Mouse (Mus musculus): ENCODE data around the gene Oxnad1. TPM values are rescaled to one million over a fixed set of nuclear protein-coding genes. Genes with fewer than 3 reads are reported as not detected.

Oxnad1 gene
- polyA plus RNA-seq (2014; fragmentation: Illumina TruSeq; extraction: RNeasy Lipid Tissue Mini Kit (QIAGEN cat#74804); ENCODE audit: insufficient read depth, low read depth, low replicate concordance) = 7.7 TPM

DNA sequence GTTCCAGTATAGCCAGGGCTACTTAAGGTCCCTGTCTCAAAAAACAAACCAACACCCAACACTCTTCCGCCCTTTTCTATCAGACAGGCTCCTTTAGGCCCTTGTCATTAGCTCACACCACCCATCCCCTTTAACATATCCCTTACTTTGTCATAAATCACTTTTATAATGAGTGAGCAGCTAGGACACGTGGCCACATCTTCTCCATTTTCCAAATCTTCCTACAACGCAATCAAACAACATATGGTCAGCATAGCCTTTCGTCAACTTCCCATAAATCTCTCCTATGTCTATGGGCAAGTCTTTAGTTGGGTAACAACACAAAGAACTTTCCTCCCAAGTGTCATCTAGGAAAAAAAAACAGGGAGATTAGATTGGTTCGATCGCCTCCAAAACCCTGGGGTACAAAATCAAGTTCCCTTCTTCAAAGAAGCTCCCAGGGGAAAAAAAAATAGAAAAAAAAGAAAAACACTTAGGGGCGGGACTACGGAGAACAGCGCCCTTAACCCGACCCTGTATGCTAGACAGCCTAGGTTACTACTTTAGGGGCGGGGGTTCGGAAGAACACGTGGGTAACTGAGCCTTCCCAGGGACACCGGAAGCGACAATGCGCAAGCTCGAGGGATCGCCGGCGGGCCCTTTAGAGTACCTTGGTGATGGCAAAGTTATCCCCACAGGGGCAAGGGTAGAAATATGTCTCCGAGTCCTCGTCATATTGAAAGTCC, at the start of gene Oxnad1:
Gene Oxnad1, plus strand, starts transcription at position 614 of the 725 bp plus-strand sequence.

DNA sequence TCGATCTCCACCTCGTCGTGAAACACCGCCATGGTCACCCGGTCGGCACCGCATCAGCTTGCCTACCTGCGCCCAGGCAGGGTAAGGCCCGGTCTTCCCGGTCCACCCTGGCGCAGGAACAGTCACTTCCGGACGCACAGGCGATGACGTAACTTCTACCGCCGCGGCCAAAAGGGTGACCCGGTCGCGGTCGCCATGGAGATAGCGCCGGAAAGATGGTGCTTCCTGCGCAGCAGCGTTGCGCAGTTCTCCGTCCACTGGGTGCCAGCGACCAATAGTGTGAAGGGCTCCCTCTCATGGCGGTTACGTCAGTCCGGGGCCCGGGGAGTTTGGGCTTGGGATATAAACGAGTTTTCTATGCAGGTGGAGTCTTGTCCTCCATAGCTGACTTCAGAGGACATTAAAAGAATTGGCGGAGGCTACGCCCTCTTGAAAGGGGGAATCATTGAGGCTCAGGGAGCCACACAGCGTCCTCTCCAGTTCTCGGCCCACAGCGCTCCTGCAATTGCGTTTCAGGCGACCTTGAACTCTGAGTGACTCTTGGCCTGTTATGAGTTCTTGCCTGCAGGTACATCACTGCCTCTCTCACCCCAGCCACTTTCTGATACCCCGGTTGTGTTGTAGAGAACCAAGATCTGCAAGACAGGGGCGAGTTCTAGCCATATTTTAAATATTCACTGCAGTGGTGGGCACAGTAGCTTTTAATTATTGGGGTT, 470 bp downstream of the Oxnad1 start, which contains the start of gene Dph3:
Gene Dph3, minus strand, starts transcription at position 244 of the 716 bp plus-strand sequence.

DNA sequence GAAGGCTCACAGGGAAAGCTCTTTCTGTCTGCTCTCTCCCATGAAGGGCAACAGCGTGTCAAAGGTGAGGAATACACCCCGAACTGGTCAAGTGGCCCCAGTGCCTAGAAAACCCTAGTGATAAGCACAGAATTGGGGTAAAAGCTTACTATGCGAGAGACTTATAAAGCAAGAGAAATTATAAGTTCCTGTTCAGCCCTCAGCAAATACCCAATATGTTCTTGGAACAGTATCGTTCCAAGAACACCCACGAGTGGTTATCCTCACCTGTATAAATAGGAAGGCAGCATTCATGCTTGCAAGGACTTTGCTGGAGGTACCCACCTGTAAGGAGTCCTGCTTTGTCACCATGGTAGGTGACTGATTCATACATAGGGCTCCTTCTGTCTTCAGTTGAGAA, 56.5 kb downstream of the Oxnad1 start, which contains the start of gene Msmb:
Gene Msmb, plus strand, starts transcription at position 301 of the 400 bp plus-strand sequence.

Other genes starting within 250 kb of the Oxnad1 start
- 9.1 TPM for gene Galnt15, start 56.4 kb upstream of the Oxnad1 start, polyA plus RNA-seq (2014; fragmentation: Illumina TruSeq; extraction: RNeasy Lipid Tissue Mini Kit (QIAGEN cat#74804); ENCODE audit: insufficient read depth, low read depth, low replicate concordance)
- 59.9 TPM for gene Dph3, start 355 bp downstream of the Oxnad1 start, polyA plus RNA-seq (2014; fragmentation: Illumina TruSeq; extraction: RNeasy Lipid Tissue Mini Kit (QIAGEN cat#74804); ENCODE audit: insufficient read depth, low read depth, low replicate concordance)
- gene Msmb, start 56.6 kb downstream of the Oxnad1 start, polyA plus RNA-seq (2014; fragmentation: Illumina TruSeq; extraction: RNeasy Lipid Tissue Mini Kit (QIAGEN cat#74804); ENCODE audit: insufficient read depth, low read depth, low replicate concordance) = not detected
- gene Ncoa4, start 74.5 kb downstream of the Oxnad1 start, polyA plus RNA-seq (2014; fragmentation: Illumina TruSeq; extraction: RNeasy Lipid Tissue Mini Kit (QIAGEN cat#74804); ENCODE audit: insufficient read depth, low read depth, low replicate concordance) = 37.5 TPM
- 84.1 TPM for gene Timm23, start 116.5 kb downstream of the Oxnad1 start, polyA plus RNA-seq (2014; fragmentation: Illumina TruSeq; extraction: RNeasy Lipid Tissue Mini Kit (QIAGEN cat#74804); ENCODE audit: insufficient read depth, low read depth, low replicate concordance)
- gene Parg, start 116.6 kb downstream of the Oxnad1 start, polyA plus RNA-seq (2014; fragmentation: Illumina TruSeq; extraction: RNeasy Lipid Tissue Mini Kit (QIAGEN cat#74804); ENCODE audit: insufficient read depth, low read depth, low replicate concordance) = 7.7 TPM
- 0.29 TPM for gene Ogdhl, start 236.6 kb downstream of the Oxnad1 start, polyA plus RNA-seq (2014; fragmentation: Illumina TruSeq; extraction: RNeasy Lipid Tissue Mini Kit (QIAGEN cat#74804); ENCODE audit: insufficient read depth, low read depth, low replicate concordance)